Mouse (Mus musculus) lung, adult 2 months (tissue): Measurements from ENCODE around the gene Rbm44.

Source experiments
- CTCF ChIP-seq: fragments of 200-500 bp; IDR thresholded peaks from 2 replicates; pipeline ENCODE4 v1.5.1; 2011; ENCODE audit warnings: mild to moderate bottlenecking, low read length, control low read depth; ENCODE audit not compliant: insufficient read depth
- POLR2A ChIP-seq: fragments of 200-500 bp; IDR thresholded peaks from 2 replicates; pipeline ENCODE4 v1.6.1; 2011; ENCODE audit warnings: low read depth, mild to moderate bottlenecking, control low read depth, low read length, borderline replicate concordance; ENCODE audit errors: extremely low read depth

DNA sequence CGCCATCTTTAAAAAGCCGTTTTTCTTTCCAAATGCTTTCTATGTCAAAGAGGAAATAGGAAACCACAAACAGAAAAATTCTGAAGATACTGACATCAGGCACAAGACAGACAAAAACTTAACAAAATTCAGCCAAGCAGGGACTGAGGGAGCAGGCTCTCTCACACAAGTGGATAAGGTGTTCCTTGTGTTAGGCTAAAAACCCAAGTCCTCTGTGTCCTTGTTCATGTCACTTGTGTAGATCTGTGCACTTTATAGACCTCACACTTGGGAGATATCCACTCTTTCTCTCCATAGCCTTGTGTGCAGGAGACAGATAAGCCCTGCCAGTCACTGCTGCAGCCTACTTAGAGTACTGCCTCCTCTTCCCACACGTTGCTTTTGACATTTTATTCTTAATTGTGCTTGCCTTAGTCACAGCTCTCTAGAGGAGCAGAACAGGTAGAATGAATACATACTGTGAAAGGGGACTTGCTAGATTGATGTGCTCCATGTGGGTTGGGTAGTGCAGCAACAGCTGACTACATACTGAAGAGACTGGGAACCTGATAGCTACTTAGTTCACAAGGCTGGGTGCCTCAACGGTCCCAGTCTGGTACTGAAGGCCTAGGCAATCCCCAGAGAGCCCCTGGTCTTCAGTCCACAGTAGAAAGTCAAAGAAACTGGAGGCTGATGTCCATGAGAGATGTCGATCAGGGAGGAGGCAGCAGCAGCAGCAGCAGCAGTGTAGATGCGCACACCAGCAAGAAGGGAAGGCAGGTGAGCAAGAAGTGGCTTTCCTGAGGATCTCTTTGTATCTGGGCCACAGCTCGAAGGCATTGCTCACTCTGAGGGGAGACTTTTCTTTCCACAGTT lies 43.1 kb downstream of the Rbm44 start:
- TF ChIP-seq CTCF (no peak), POLR2A (no peak)
